Mouse (Mus musculus): ENCODE measurements around the gene Plekhd1. TPM values are rescaled to one million over a fixed set of nuclear protein-coding genes. Genes with fewer than 3 reads are reported as not detected.

The Plekhd1 gene
- polyA plus RNA-seq, 1 experiment from 2014 or later = 0.63 TPM

Other genes with a start within 250 kb of the Plekhd1 start
- 21.2 TPM in 2 replicates for gene Exd2, start 229.5 kb upstream of the Plekhd1 start, polyA plus RNA-seq (2016; fragmentation: Nextera tagmentation; extraction: Ambion mirVana)
- gene Galnt16, start 174.3 kb upstream of the Plekhd1 start, polyA plus RNA-seq (2016; fragmentation: Nextera tagmentation; extraction: Ambion mirVana) = 2.4 and 5.2 TPM in 2 replicates
- 21.6 and 24.5 TPM in 2 replicates for gene Slc39a9, start 48.7 kb upstream of the Plekhd1 start, polyA plus RNA-seq (2016; fragmentation: Nextera tagmentation; extraction: Ambion mirVana)
- 265 and 347 TPM in 2 replicates for gene Erh, start 48.2 kb upstream of the Plekhd1 start, polyA plus RNA-seq (2016; fragmentation: Nextera tagmentation; extraction: Ambion mirVana)
- gene Ccdc177, start 68.1 kb downstream of the Plekhd1 start, polyA plus RNA-seq (2016; fragmentation: Nextera tagmentation; extraction: Ambion mirVana) = 0.03 TPM in 1 of 2 replicates, not detected in the other
- 14.9 and 16.5 TPM in 2 replicates for gene Susd6, start 97.9 kb downstream of the Plekhd1 start, polyA plus RNA-seq (2016; fragmentation: Nextera tagmentation; extraction: Ambion mirVana)

Data from heart, embryonic 10.5 days (tissue).